Mouse (Mus musculus): Measurements from ENCODE around the gene Apela.

The Apela gene

GRCm38 (mm10) chr8:65037117-65037533, at the start of gene Apela:
TSS of gene Apela (minus strand) at chr8:65037336.
- DNase-seq (ENCODE audit: low read depth, low spot score): no peak
- H3K36me3 ChIP-seq (ENCODE audit: control insufficient read depth, insufficient read depth, low read length, poor library complexity, severe bottlenecking): no peaks in the 10 kb centered on the region
- H3K27me3 ChIP-seq (ENCODE audit: control insufficient read depth, insufficient read depth, low read length, poor library complexity, severe bottlenecking): no peaks in the 10 kb centered on the region

- Histone ChIP-seq H3K27me3 (ENCODE audit: control insufficient read depth, insufficient read depth, low read length, poor library complexity, severe bottlenecking) (no peaks in the 10 kb centered on the region), H3K36me3 (ENCODE audit: control insufficient read depth, insufficient read depth, low read length, poor library complexity, severe bottlenecking) (no peaks in the 10 kb centered on the region)
- no peak for DNase-seq (ENCODE audit: low read depth, low spot score)
These were observed 48.5 kb upstream of the Apela start for GRCm38 (mm10) chr8:65085680-65086079.

GRCm38 (mm10) chr8:65080731-65081130, 43.6 kb upstream of the Apela start:
- H3K36me3 ChIP-seq (ENCODE audit: control insufficient read depth, insufficient read depth, low read length, poor library complexity, severe bottlenecking): no peaks in the 10 kb centered on the region
- DNase-seq (ENCODE audit: low read depth, low spot score): no peak
- no peaks in the 10 kb centered on the region for H3K27me3 ChIP-seq (ENCODE audit: control insufficient read depth, insufficient read depth, low read length, poor library complexity, severe bottlenecking)

- H3K36me3 ChIP-seq (ENCODE audit: control insufficient read depth, insufficient read depth, low read length, poor library complexity, severe bottlenecking): no peaks in the 10 kb centered on the region
- DNase-seq (ENCODE audit: low read depth, low spot score): no peak
- H3K27me3 ChIP-seq (ENCODE audit: control insufficient read depth, insufficient read depth, low read length, poor library complexity, severe bottlenecking): no peaks in the 10 kb centered on the region
These were observed 37.6 kb upstream of the Apela start, which contains the start of gene Gm10663 for GRCm38 (mm10) chr8:65074733-65075132. TSS of gene Gm10663 (plus strand) at chr8:65075033.

GRCm38 (mm10) chr8:65070996-65071395, 33.9 kb upstream of the Apela start:
- H3K36me3 ChIP-seq (ENCODE audit: control insufficient read depth, insufficient read depth, low read length, poor library complexity, severe bottlenecking): no peaks in the 10 kb centered on the region
- DNase-seq (ENCODE audit: low read depth, low spot score): no peak
- H3K27me3 ChIP-seq (ENCODE audit: control insufficient read depth, insufficient read depth, low read length, poor library complexity, severe bottlenecking): no peaks in the 10 kb centered on the region

GRCm38 (mm10) chr8:65068473-65068819, 31.3 kb upstream of the Apela start:
- Histone ChIP-seq H3K36me3 (ENCODE audit: control insufficient read depth, insufficient read depth, low read length, poor library complexity, severe bottlenecking) (no peaks in the 10 kb centered on the region), H3K27me3 (ENCODE audit: control insufficient read depth, insufficient read depth, low read length, poor library complexity, severe bottlenecking) (no peaks in the 10 kb centered on the region)
- DNase-seq (ENCODE audit: low read depth, low spot score): no peak

GRCm38 (mm10) chr8:65067694-65068472, 30.7 kb upstream of the Apela start:
- DNase-seq (ENCODE audit: low read depth, low spot score): no peak
- Histone ChIP-seq H3K36me3 (ENCODE audit: control insufficient read depth, insufficient read depth, low read length, poor library complexity, severe bottlenecking) (no peaks in the 10 kb centered on the region), H3K27me3 (ENCODE audit: control insufficient read depth, insufficient read depth, low read length, poor library complexity, severe bottlenecking) (no peaks in the 10 kb centered on the region)

GRCm38 (mm10) chr8:65067031-65067430, 29.9 kb upstream of the Apela start:
- Histone ChIP-seq H3K27me3 (ENCODE audit: control insufficient read depth, insufficient read depth, low read length, poor library complexity, severe bottlenecking) (no peaks in the 10 kb centered on the region), H3K36me3 (ENCODE audit: control insufficient read depth, insufficient read depth, low read length, poor library complexity, severe bottlenecking) (no peaks in the 10 kb centered on the region)
- no peak for DNase-seq (ENCODE audit: low read depth, low spot score)

GRCm38 (mm10) chr8:65065622-65066021, 28.5 kb upstream of the Apela start:
- Histone ChIP-seq H3K27me3 (ENCODE audit: control insufficient read depth, insufficient read depth, low read length, poor library complexity, severe bottlenecking) (no peaks in the 10 kb centered on the region), H3K36me3 (ENCODE audit: control insufficient read depth, insufficient read depth, low read length, poor library complexity, severe bottlenecking) (no peaks in the 10 kb centered on the region)
- DNase-seq (ENCODE audit: low read depth, low spot score): no peak

GRCm38 (mm10) chr8:65064071-65064470, 26.9 kb upstream of the Apela start:
- no peak for DNase-seq (ENCODE audit: low read depth, low spot score)
- Histone ChIP-seq H3K27me3 (ENCODE audit: control insufficient read depth, insufficient read depth, low read length, poor library complexity, severe bottlenecking) (no peaks in the 10 kb centered on the region), H3K36me3 (ENCODE audit: control insufficient read depth, insufficient read depth, low read length, poor library complexity, severe bottlenecking) (no peaks in the 10 kb centered on the region)

GRCm38 (mm10) chr8:65062195-65062594, 25.1 kb upstream of the Apela start:
- no peak for DNase-seq (ENCODE audit: low read depth, low spot score)
- Histone ChIP-seq H3K36me3 (ENCODE audit: control insufficient read depth, insufficient read depth, low read length, poor library complexity, severe bottlenecking) (no peaks in the 10 kb centered on the region), H3K27me3 (ENCODE audit: control insufficient read depth, insufficient read depth, low read length, poor library complexity, severe bottlenecking) (no peaks in the 10 kb centered on the region)

- DNase-seq (ENCODE audit: low read depth, low spot score): no peak
- H3K27me3 ChIP-seq (ENCODE audit: control insufficient read depth, insufficient read depth, low read length, poor library complexity, severe bottlenecking): no peaks in the 10 kb centered on the region
- H3K36me3 ChIP-seq (ENCODE audit: control insufficient read depth, insufficient read depth, low read length, poor library complexity, severe bottlenecking): no peaks in the 10 kb centered on the region
These were observed 19.6 kb upstream of the Apela start for GRCm38 (mm10) chr8:65056722-65057121.

- no peak for DNase-seq (ENCODE audit: low read depth, low spot score)
- H3K36me3 ChIP-seq (ENCODE audit: control insufficient read depth, insufficient read depth, low read length, poor library complexity, severe bottlenecking): no peaks in the 10 kb centered on the region
- H3K27me3 ChIP-seq (ENCODE audit: control insufficient read depth, insufficient read depth, low read length, poor library complexity, severe bottlenecking): no peaks in the 10 kb centered on the region
These were observed 16.8 kb upstream of the Apela start for GRCm38 (mm10) chr8:65053968-65054367.

- Histone ChIP-seq H3K27me3 (ENCODE audit: control insufficient read depth, insufficient read depth, low read length, poor library complexity, severe bottlenecking) (no peaks in the 10 kb centered on the region), H3K36me3 (ENCODE audit: control insufficient read depth, insufficient read depth, low read length, poor library complexity, severe bottlenecking) (no peaks in the 10 kb centered on the region)
- DNase-seq (ENCODE audit: low read depth, low spot score): no peak
These were observed 16.4 kb upstream of the Apela start for GRCm38 (mm10) chr8:65053554-65053953.

- Histone ChIP-seq H3K36me3 (ENCODE audit: control insufficient read depth, insufficient read depth, low read length, poor library complexity, severe bottlenecking) (no peaks in the 10 kb centered on the region), H3K27me3 (ENCODE audit: control insufficient read depth, insufficient read depth, low read length, poor library complexity, severe bottlenecking) (no peaks in the 10 kb centered on the region)
- DNase-seq (ENCODE audit: low read depth, low spot score): no peak
These were observed 10.7 kb upstream of the Apela start for GRCm38 (mm10) chr8:65047801-65048200.

- no peaks in the 10 kb centered on the region for H3K36me3 ChIP-seq (ENCODE audit: control insufficient read depth, insufficient read depth, low read length, poor library complexity, severe bottlenecking)
- no peak for DNase-seq (ENCODE audit: low read depth, low spot score)
- H3K27me3 ChIP-seq (ENCODE audit: control insufficient read depth, insufficient read depth, low read length, poor library complexity, severe bottlenecking): no peaks in the 10 kb centered on the region
These were observed 10.1 kb upstream of the Apela start for GRCm38 (mm10) chr8:65047193-65047592.
